Mouse (Mus musculus) midbrain, embryonic 14.5 days (tissue): ENCODE data around the gene Tex35. TPM values are rescaled to one million over a fixed set of nuclear protein-coding genes. Genes with fewer than 3 reads are reported as not detected.
A peak's percentile ranks its signal among the peaks of the same experiment; 100 is the strongest.

ENCODE experiments used
- ATAC-seq: fragments of 200-750 bp; cut with Nextera tagmentation; 2 replicates; pipeline ENCODE4 v1.8.0; 2017; ENCODE audit warnings: moderate number of reproducible peaks, moderate library complexity; ENCODE audit not compliant: low FRiP score, low TSS enrichment
- DNase-seq: peaks from one replicate; pipeline ENCODE4 v3.0.0-alpha.2; 2015
- H3K27ac ChIP-seq: fragments of 300-500 bp; sonication (generic); replicated peaks from 2 replicates; pipeline ENCODE4 v1.5.1; 2014; ENCODE audit warnings: mild to moderate bottlenecking, low read depth, low read length, moderate library complexity
- H3K27me3 ChIP-seq: fragments of 300-500 bp; sonication (generic); 2 replicates; pipeline ENCODE4 v1.6.1; 2014; ENCODE audit warnings: low read length, control low read depth, mixed read lengths; ENCODE audit not compliant: control insufficient read depth, insufficient read depth
- H3K36me3 ChIP-seq: fragments of 300-500 bp; sonication (generic); 2 replicates; pipeline ENCODE4 v1.6.1; 2014; ENCODE audit warnings: low read length, control low read depth; ENCODE audit not compliant: control insufficient read depth, insufficient read depth
- H3K4me1 ChIP-seq: fragments of 300-500 bp; sonication (generic); 2 replicates; pipeline ENCODE4 v1.6.1; 2014; ENCODE audit warnings: mild to moderate bottlenecking, antibody characterized with exemption, low read length, control low read depth; ENCODE audit not compliant: control insufficient read depth, insufficient read depth
- H3K4me2 ChIP-seq: fragments of 300-500 bp; sonication (generic); 2 replicates; pipeline ENCODE4 v1.6.1; 2014; ENCODE audit warnings: mild to moderate bottlenecking, low read length, moderate library complexity
- H3K4me3 ChIP-seq: fragments of 300-500 bp; sonication (generic); replicated peaks from 2 replicates; pipeline ENCODE4 v1.5.1; 2014; ENCODE audit warnings: low read depth, low read length
- H3K9ac ChIP-seq: fragments of 300-500 bp; sonication (generic); replicated peaks from 2 replicates; pipeline ENCODE4 v1.6.1; 2014; ENCODE audit warnings: mild to moderate bottlenecking, low read length, moderate library complexity
- H3K9me3 ChIP-seq: fragments of 300-500 bp; sonication (generic); 2 replicates; pipeline ENCODE4 v1.6.1; 2016; ENCODE audit warnings: low read length, control low read depth, mixed read lengths; ENCODE audit not compliant: control insufficient read depth
- WGBS: fragments of 180-500 bp; shearing (Covaris S2); extraction: QIAGEN DNeasy Blood & Tissue Kit; methylation state at CpG from one replicate; pipeline ENCODE4 v1.1.7; 2014; 5-methylcytosine and 5-hydroxymethylcytosine counted together
- polyA plus RNA-seq: library from polyadenylated mRNA; unstranded; fragments of >200 nt; fragmentation: Nextera tagmentation; extraction: Ambion mirVana; gene quantifications from 2 replicates; pipeline ENCODE4 v1.2.1, GENCODE M21; 2014

Gene Tex35
- polyA plus RNA-seq, 1 experiment from 2014 or later: not detected

GRCm38 (mm10) chr1:157076781-157077705 lies 31.4 kb downstream of the Tex35 start:
- WGBS: 58% methylated on average over 43 of the region's 43 CpGs
- Histone ChIP-seq H3K27ac (no peak overlapping the region), H3K27me3 (no peaks in the 10 kb centered on the region), H3K4me1 (peaks cover 8% of the 10 kb centered on the region; the same call in 1 of the 2 replicates), H3K4me2 (no peak overlapping the region), H3K36me3 (no peaks in the 10 kb centered on the region), H3K9me3 (no peaks in the 10 kb centered on the region), H3K4me3 (no peak overlapping the region), H3K9ac (no peak overlapping the region)
- ATAC-seq (no peak), DNase-seq (peak; percentile 90)

- ATAC-seq (peak; percentile 60), DNase-seq (peak; percentile 90)
- peaks cover 8% of the 10 kb centered on the region; the same call in 1 of the 2 replicates for H3K4me1 ChIP-seq
- H3K27me3 ChIP-seq: no peaks in the 10 kb centered on the region
- H3K36me3 ChIP-seq: no peaks in the 10 kb centered on the region
- H3K4me2 ChIP-seq: no peak overlapping the region
- H3K9me3 ChIP-seq: no peaks in the 10 kb centered on the region
- WGBS: 5% methylated on average over 15 of the region's 15 CpGs
- H3K27ac ChIP-seq: no peak overlapping the region
- H3K4me3 ChIP-seq: no peak overlapping the region
- no peak overlapping the region for H3K9ac ChIP-seq
Observed at GRCm38 (mm10) chr1:157076257-157076656, 32.2 kb downstream of the Tex35 start.

- Histone ChIP-seq H3K36me3 (no peaks in the 10 kb centered on the region), H3K27me3 (no peaks in the 10 kb centered on the region), H3K27ac (no peak overlapping the region), H3K9me3 (no peaks in the 10 kb centered on the region), H3K4me2 (no peak overlapping the region), H3K9ac (no peak overlapping the region), H3K4me3 (no peak overlapping the region), H3K4me1 (peaks cover 8% of the 10 kb centered on the region; the same call in 1 of the 2 replicates)
- DNase-seq (no peak), ATAC-seq (no peak)
- 45% methylated on average over 7 of the region's 7 CpGs for WGBS
Observed at GRCm38 (mm10) chr1:157074937-157075336, 33.5 kb downstream of the Tex35 start.

- Histone ChIP-seq H3K27ac (no peak overlapping the region), H3K36me3 (no peaks in the 10 kb centered on the region), H3K4me3 (no peak overlapping the region), H3K27me3 (no peaks in the 10 kb centered on the region), H3K4me2 (no peak overlapping the region), H3K4me1 (peaks cover 3% of the 10 kb centered on the region; the same call in 1 of the 2 replicates), H3K9me3 (no peaks in the 10 kb centered on the region), H3K9ac (no peak overlapping the region)
- ATAC-seq (no peak), DNase-seq (no peak)
- 88% methylated on average over 6 of the region's 6 CpGs for WGBS
Observed at GRCm38 (mm10) chr1:157074371-157074770, 34.1 kb downstream of the Tex35 start.

- Histone ChIP-seq H3K27ac (no peak overlapping the region), H3K36me3 (no peaks in the 10 kb centered on the region), H3K4me1 (peaks cover 2% of the 10 kb centered on the region; the same call in 1 of the 2 replicates), H3K9me3 (no peaks in the 10 kb centered on the region), H3K27me3 (no peaks in the 10 kb centered on the region), H3K4me2 (no peak overlapping the region), H3K4me3 (no peak overlapping the region), H3K9ac (no peak overlapping the region)
- WGBS: 53% methylated on average over 4 of the region's 4 CpGs
- no peak for DNase-seq
- no peak for ATAC-seq
Observed at GRCm38 (mm10) chr1:157073592-157073991, 34.9 kb downstream of the Tex35 start.

- H3K9ac ChIP-seq: no peak overlapping the region
- no peak for ATAC-seq
- H3K4me1 ChIP-seq: no peaks in the 10 kb centered on the region
- H3K4me2 ChIP-seq: no peak overlapping the region
- 27% methylated on average over 15 of the region's 15 CpGs for WGBS
- no peaks in the 10 kb centered on the region for H3K36me3 ChIP-seq
- no peaks in the 10 kb centered on the region for H3K9me3 ChIP-seq
- peak; percentile 63 for DNase-seq
- no peak overlapping the region for H3K27ac ChIP-seq
- no peaks in the 10 kb centered on the region for H3K27me3 ChIP-seq
- H3K4me3 ChIP-seq: no peak overlapping the region
Observed at GRCm38 (mm10) chr1:157069181-157069828, 39.2 kb downstream of the Tex35 start.

GRCm38 (mm10) chr1:157068316-157068715 lies 40.2 kb downstream of the Tex35 start:
- H3K27me3 ChIP-seq: no peaks in the 10 kb centered on the region
- no peak overlapping the region for H3K4me2 ChIP-seq
- ATAC-seq (no peak), DNase-seq (no peak)
- H3K27ac ChIP-seq: no peak overlapping the region
- H3K9ac ChIP-seq: no peak overlapping the region
- H3K4me1 ChIP-seq: peaks cover 4% of the 10 kb centered on the region; the same call in 1 of the 2 replicates
- no peak overlapping the region for H3K4me3 ChIP-seq
- no peaks in the 10 kb centered on the region for H3K36me3 ChIP-seq
- H3K9me3 ChIP-seq: no peaks in the 10 kb centered on the region

GRCm38 (mm10) chr1:157065819-157066730 lies 42.4 kb downstream of the Tex35 start:
- ATAC-seq (no peak), DNase-seq (peak; percentile 48)
- 78% methylated on average over 12 of the region's 12 CpGs for WGBS
- H3K9me3 ChIP-seq: no peaks in the 10 kb centered on the region
- no peak overlapping the region for H3K27ac ChIP-seq
- no peaks in the 10 kb centered on the region for H3K36me3 ChIP-seq
- peaks cover 5% of the 10 kb centered on the region; the same call in 1 of the 2 replicates for H3K4me1 ChIP-seq
- H3K27me3 ChIP-seq: no peaks in the 10 kb centered on the region
- no peak overlapping the region for H3K9ac ChIP-seq
- H3K4me3 ChIP-seq: no peak overlapping the region
- H3K4me2 ChIP-seq: no peak overlapping the region
